Mouse (Mus musculus) liver, postnatal 0 days (tissue): ENCODE data around the gene H2afj. TPM values are rescaled to one million over a fixed set of nuclear protein-coding genes. Genes with fewer than 3 reads are reported as not detected.

Source experiments
- ATAC-seq: fragments of 200-750 bp; cut with Nextera tagmentation; 2 replicates; pipeline ENCODE4 v1.8.0; 2017; ENCODE audit warnings: mild to moderate bottlenecking, moderate library complexity
- DNase-seq: peaks from one replicate; pipeline ENCODE4 v3.0.0-alpha.2; 2016
- H3K27ac ChIP-seq: fragments of 300-500 bp; sonication (generic); 2 replicates; pipeline ENCODE4 v1.5.1; 2014; ENCODE audit warnings: antibody characterized with exemption, moderate library complexity, mild to moderate bottlenecking, low read depth
- H3K27me3 ChIP-seq: fragments of 300-500 bp; sonication (generic); 2 replicates; pipeline ENCODE4 v1.6.1; 2014; ENCODE audit warnings: low read length, control low read depth, mixed read lengths; ENCODE audit not compliant: insufficient read depth
- H3K36me3 ChIP-seq: fragments of 300-500 bp; sonication (generic); replicated peaks from 2 replicates; pipeline ENCODE4 v1.6.1; 2014; ENCODE audit warnings: mild to moderate bottlenecking, control low read depth, low read length, moderate library complexity, mixed read lengths; ENCODE audit not compliant: insufficient read depth
- H3K4me1 ChIP-seq: fragments of 300-500 bp; sonication (generic); 2 replicates; pipeline ENCODE4 v1.6.1; 2014; ENCODE audit warnings: antibody characterized with exemption, mild to moderate bottlenecking, control low read depth; ENCODE audit not compliant: insufficient read depth
- H3K4me2 ChIP-seq: fragments of 300-500 bp; sonication (generic); 2 replicates; pipeline ENCODE4 v1.6.1; 2014; ENCODE audit warnings: low read depth, mild to moderate bottlenecking, low read length, moderate library complexity, mixed read lengths
- H3K4me3 ChIP-seq: fragments of 300-500 bp; sonication (generic); 2 replicates; pipeline ENCODE4 v1.5.1; 2014; ENCODE audit warnings: low read depth, low read length
- H3K9ac ChIP-seq: fragments of 300-500 bp; sonication (generic); replicated peaks from 2 replicates; pipeline ENCODE4 v1.6.1; 2014; ENCODE audit warnings: mild to moderate bottlenecking, moderate library complexity
- H3K9me3 ChIP-seq: fragments of 300-500 bp; sonication (generic); 2 replicates; pipeline ENCODE4 v1.6.1; 2016; ENCODE audit warnings: mild to moderate bottlenecking, control low read depth, low read length, mixed read lengths
- CTCF ChIP-seq: sonication (generic); IDR thresholded peaks from 2 replicates; pipeline ENCODE4 v1.5.1; 2016; ENCODE audit warnings: antibody characterized with exemption, low read depth
- EP300 ChIP-seq: IDR thresholded peaks from 2 replicates; pipeline ENCODE4 v1.6.1; 2016; ENCODE audit warnings: antibody characterized with exemption, low read depth, mild to moderate bottlenecking
- WGBS: fragments of 180-500 bp; shearing (Covaris S2); extraction: QIAGEN DNeasy Blood & Tissue Kit; methylation state at CpG from one replicate; pipeline ENCODE4 v1.1.7; 2014; ENCODE audit not compliant: insufficient replicate concordance; 5-methylcytosine and 5-hydroxymethylcytosine counted together
- polyA plus RNA-seq: library from polyadenylated mRNA; unstranded; fragments of >200 nt; fragmentation: Nextera tagmentation; extraction: Ambion mirVana; gene quantifications from 2 replicates; pipeline ENCODE4 v1.2.1, GENCODE M21; 2015

Gene H2afj
- polyA plus RNA-seq, 1 experiment from 2014 or later = 152 TPM

GRCm38 (mm10) chr6:136804705-136805408, 3.2 kb upstream of the H2afj start:
- TF ChIP-seq CTCF (no peak), EP300 (no peak)
- Histone ChIP-seq H3K9ac (peak overlapping the region; percentile 91), H3K27me3 (no peaks in the 10 kb centered on the region), H3K9me3 (no peaks in the 10 kb centered on the region), H3K27ac (peak overlapping the region; percentile 100), H3K36me3 (no peaks in the 10 kb centered on the region), H3K4me3 (peak overlapping the region; percentile 77), H3K4me2 (peak overlapping the region; percentile 87), H3K4me1 (peaks cover 25% of the 10 kb centered on the region)
- DNase-seq = peak; percentile 32
- WGBS = 13% methylated on average over 9 of the region's 9 CpGs
- no peak for ATAC-seq

- Histone ChIP-seq H3K4me3 (peak overlapping the region; percentile 77; the same call in 1 of the 2 replicates), H3K36me3 (peaks cover under 1% of the 10 kb centered on the region; the same call in 1 of the 2 replicates), H3K27me3 (no peaks in the 10 kb centered on the region), H3K9me3 (no peaks in the 10 kb centered on the region), H3K4me1 (peaks cover 31% of the 10 kb centered on the region), H3K27ac (peak overlapping the region; percentile 100), H3K9ac (no peak overlapping the region; the same call in none of the 2 replicates), H3K4me2 (peak overlapping the region; percentile 87)
- ATAC-seq = no peak
- WGBS = 71% methylated on average over 1 of the region's 1 CpGs
- no peak for DNase-seq
- no peak for TF ChIP-seq EP300
- no peak for TF ChIP-seq CTCF
Measured at GRCm38 (mm10) chr6:136805409-136805775, 2.7 kb upstream of the H2afj start.

- H3K4me1 ChIP-seq = peaks cover 32% of the 10 kb centered on the region
- TF ChIP-seq EP300 (no peak), CTCF (no peak)
- H3K4me2 ChIP-seq = peak overlapping the region; percentile 70
- 0 out of 2 replicates have a peak overlapping the region, but pooled peaks have one; percentile 28 for H3K9ac ChIP-seq
- DNase-seq (no peak), ATAC-seq (no peak)
- H3K36me3 ChIP-seq = peaks cover 5% of the 10 kb centered on the region; the same call in 1 of the 2 replicates
- no peaks in the 10 kb centered on the region for H3K9me3 ChIP-seq
- peak overlapping the region; percentile 91; the same call in 1 of the 2 replicates for H3K4me3 ChIP-seq
- H3K27me3 ChIP-seq = no peaks in the 10 kb centered on the region
- WGBS = 80% methylated on average over 5 of the region's 5 CpGs
- H3K27ac ChIP-seq = 0 out of 2 replicates have a peak overlapping the region, but pooled peaks have one; percentile 78
Measured at GRCm38 (mm10) chr6:136806819-136807218, 1.2 kb upstream of the H2afj start.

- Histone ChIP-seq H3K4me2 (peak overlapping the region; percentile 70), H3K36me3 (peaks cover 8% of the 10 kb centered on the region; the same call in 1 of the 2 replicates), H3K4me1 (peaks cover 32% of the 10 kb centered on the region), H3K4me3 (peak overlapping the region; percentile 91), H3K27me3 (no peaks in the 10 kb centered on the region), H3K9me3 (no peaks in the 10 kb centered on the region), H3K27ac (peak overlapping the region; percentile 78), H3K9ac (peak overlapping the region; percentile 28)
- peak; percentile 25 for DNase-seq
- no peak for TF ChIP-seq EP300
- no peak for TF ChIP-seq CTCF
- WGBS = 49% methylated on average over 18 of the region's 18 CpGs
- no peak for ATAC-seq
Measured at GRCm38 (mm10) chr6:136807395-136808013, 540 bp upstream of the H2afj start.

GRCm38 (mm10) chr6:136808631-136809046, 595 bp downstream of the H2afj start:
- WGBS = under 1% methylated on average over 26 of the region's 28 CpGs

GRCm38 (mm10) chr6:136809077-136809476, 1.0 kb downstream of the H2afj start:
- H3K4me3 ChIP-seq = peak overlapping the region; percentile 91
- ATAC-seq (no peak; the same call in 1 of the 2 replicates), DNase-seq (peak; percentile 74)
- no peaks in the 10 kb centered on the region for H3K27me3 ChIP-seq
- H3K9ac ChIP-seq = peak overlapping the region; percentile 91
- no peaks in the 10 kb centered on the region for H3K9me3 ChIP-seq
- H3K4me1 ChIP-seq = peaks cover 25% of the 10 kb centered on the region
- TF ChIP-seq EP300 (peak; percentile 14; the same call in 1 of the 2 replicates), CTCF (no peak)
- H3K4me2 ChIP-seq = peak overlapping the region; percentile 96
- H3K36me3 ChIP-seq = peaks cover 20% of the 10 kb centered on the region
- 3% methylated on average over 14 of the region's 14 CpGs for WGBS
- H3K27ac ChIP-seq = peak overlapping the region; percentile 88

More at GRCm38 (mm10) chr6:136808631-136809046, 595 bp downstream of the H2afj start:
- TF ChIP-seq CTCF (no peak), EP300 (no peak)
- Histone ChIP-seq H3K27ac (peak overlapping the region; percentile 88), H3K36me3 (peaks cover 16% of the 10 kb centered on the region), H3K27me3 (no peaks in the 10 kb centered on the region), H3K4me1 (peaks cover 25% of the 10 kb centered on the region), H3K4me3 (peak overlapping the region; percentile 91), H3K4me2 (peak overlapping the region; percentile 96), H3K9ac (peak overlapping the region; percentile 91), H3K9me3 (no peaks in the 10 kb centered on the region)
- DNase-seq (peak; percentile 69), ATAC-seq (peak; percentile 31)
